18 mouse cellular contexts compared by ENCODE assay signal in the genomic region with DNA sequence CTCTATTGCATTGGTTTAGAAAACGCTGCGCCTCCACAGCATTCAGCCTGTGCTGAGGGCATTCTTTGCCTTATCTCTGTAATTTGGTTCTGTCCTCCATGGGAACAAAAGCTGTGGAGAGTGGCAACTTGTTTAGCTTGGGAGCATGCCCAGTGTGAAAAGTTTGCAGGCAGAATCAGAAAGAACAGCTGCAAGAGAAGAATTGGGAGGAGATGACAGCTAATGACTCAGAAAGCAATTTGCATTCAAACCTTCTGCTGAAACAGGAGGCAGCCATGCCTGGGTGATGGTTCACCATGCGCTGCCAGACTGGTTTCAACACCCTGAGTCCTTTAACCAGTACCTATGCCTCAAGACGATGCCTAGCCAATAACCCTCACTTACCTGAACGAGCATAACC.
DNase-seq lines count a peak whose midpoint lies in the region; ATAC-seq lines count a peak whose summit lies in the region.
"Had no signal": no experiment of that assay in that cellular context is flagged by ENCODE, and none has a peak within 500 bp of the region (broad histone marks: within the 10 kb centered on the region; RNA-seq: fewer than 3 reads in every experiment).

No protein-coding gene starts in this region.

- no peaks in the 10 kb centered on the region for H3K9me3 ChIP-seq in forebrain, embryonic 13.5 days (replicated peaks)
- H3K9me3 ChIP-seq in forebrain, embryonic 10.5 days = no peaks in the 10 kb centered on the region
- H3K9me3 ChIP-seq in embryonic facial prominence, embryonic 10.5 days = no peaks in the 10 kb centered on the region
- H3K9me3 ChIP-seq: embryonic facial prominence, embryonic 12.5 days; heart, embryonic 10.5 days; kidney, embryonic 15.5 days; limb, embryonic 10.5 days; liver, embryonic 13.5 days had no signal

- no peaks in the 10 kb centered on the region for H3K36me3 ChIP-seq in forebrain, embryonic 13.5 days (ENCODE audit: poor library complexity, severe bottlenecking)
- H3K36me3 ChIP-seq in forebrain, embryonic 10.5 days (replicated peaks) = no peaks in the 10 kb centered on the region
- no peaks in the 10 kb centered on the region for H3K36me3 ChIP-seq in embryonic facial prominence, embryonic 10.5 days (replicated peaks)
- H3K36me3 ChIP-seq: embryonic facial prominence, embryonic 12.5 days; heart, embryonic 10.5 days; kidney, embryonic 15.5 days; limb, embryonic 10.5 days; liver, embryonic 13.5 days had no signal

- no peaks in the 10 kb centered on the region for H3K4me1 ChIP-seq in forebrain, embryonic 13.5 days
- no peaks in the 10 kb centered on the region for H3K4me1 ChIP-seq in forebrain, embryonic 10.5 days
- no peaks in the 10 kb centered on the region for H3K4me1 ChIP-seq in embryonic facial prominence, embryonic 10.5 days
- H3K4me1 ChIP-seq: embryonic facial prominence, embryonic 12.5 days; heart, embryonic 10.5 days; kidney, embryonic 15.5 days; limb, embryonic 10.5 days; liver, embryonic 13.5 days had no signal

- intact Hi-C loops in left cerebral cortex, postnatal 25 days (cut with DNase I) = no loop called here

- no peaks in the 10 kb centered on the region for H3K27me3 ChIP-seq in forebrain, embryonic 13.5 days
- no peaks in the 10 kb centered on the region for H3K27me3 ChIP-seq in forebrain, embryonic 10.5 days (ENCODE audit: poor library complexity, severe bottlenecking)
- H3K27me3 ChIP-seq in embryonic facial prominence, embryonic 10.5 days (replicated peaks; ENCODE audit: low read depth, poor library complexity, severe bottlenecking) = no peaks in the 10 kb centered on the region
- H3K27me3 ChIP-seq: embryonic facial prominence, embryonic 12.5 days; kidney, embryonic 15.5 days; liver, embryonic 13.5 days had no signal

- DNase-seq in forebrain, embryonic 10.5 days (ENCODE audit: extremely low spot score, low spot score) = no peak
- peak; percentile 1 for DNase-seq in 3T3-L1 (ENCODE audit: low read depth, low spot score)
- DNase-seq in layer of hippocampus, adult 11-12 months (ENCODE audit: low spot score) = peak; percentile 63
- peak; percentile 4 to 73 for DNase-seq in left cerebral cortex, postnatal 25 days (ENCODE audit: low spot score in 2 of 2)
- DNase-seq in embryo, embryonic 11 days = no peak
- DNase-seq in urinary bladder, adult 2 months (ENCODE audit: low spot score) = no peak
- DNase-seq in embryonic facial prominence, embryonic 10.5 days (ENCODE audit: low spot score) = no peak
- DNase-seq: adrenal gland, adult 8-10 months; cerebellum, postnatal 14 days; heart, postnatal 36 days; liver, embryonic 13.5 days; thymus, postnatal 14 days had no signal

- peak; percentile 83 for ATAC-seq in forebrain, embryonic 13.5 days
- ATAC-seq: lung, postnatal 0 days had no signal

- no peak overlapping the region for H3K9ac ChIP-seq in forebrain, embryonic 13.5 days
- H3K9ac ChIP-seq: embryonic facial prominence, embryonic 12.5 days; kidney, embryonic 15.5 days; liver, embryonic 13.5 days had no signal

- WGBS in forebrain, embryonic 13.5 days = 63% methylated on average over 5 of the region's 5 CpGs
- 87% methylated on average over 5 of the region's 5 CpGs for WGBS in forebrain, embryonic 10.5 days
- WGBS in embryonic facial prominence, embryonic 10.5 days = 85% methylated on average over 5 of the region's 5 CpGs

- H3K4me2 ChIP-seq in forebrain, embryonic 13.5 days = no peak overlapping the region
- H3K4me2 ChIP-seq: embryonic facial prominence, embryonic 12.5 days; kidney, embryonic 15.5 days; liver, embryonic 13.5 days had no signal

- H3K4me3 ChIP-seq in forebrain, embryonic 13.5 days = no peak overlapping the region
- no peak overlapping the region for H3K4me3 ChIP-seq in forebrain, embryonic 10.5 days
- H3K4me3 ChIP-seq in embryonic facial prominence, embryonic 10.5 days = no peak overlapping the region
- H3K4me3 ChIP-seq: embryonic facial prominence, embryonic 12.5 days; heart, embryonic 10.5 days; kidney, embryonic 15.5 days; limb, embryonic 10.5 days; liver, embryonic 13.5 days had no signal

- no peak overlapping the region for H3K27ac ChIP-seq in forebrain, embryonic 13.5 days
- no peak overlapping the region for H3K27ac ChIP-seq in forebrain, embryonic 10.5 days
- H3K27ac ChIP-seq in embryonic facial prominence, embryonic 10.5 days (replicated peaks) = no peak overlapping the region
- H3K27ac ChIP-seq: embryonic facial prominence, embryonic 12.5 days; heart, embryonic 10.5 days; kidney, embryonic 15.5 days; limb, embryonic 10.5 days; liver, embryonic 13.5 days had no signal

Comparison
In these comparisons a context has a peak if more than half of its experiments do, and no peak if none do; other contexts are left out.
1. DNase-seq: peak in 3T3-L1 (single experiment), layer of hippocampus, adult 11-12 months (single experiment) and left cerebral cortex, postnatal 25 days (2 of 2); none in forebrain, embryonic 10.5 days (single experiment), embryo, embryonic 11 days (single experiment), urinary bladder, adult 2 months (single experiment) and embryonic facial prominence, embryonic 10.5 days (single experiment).